Mouse (Mus musculus) urinary bladder, postnatal 25 days (tissue): Measurements from ENCODE around the gene Lmntd1.

ENCODE experiments used
- DNase-seq: peaks from one replicate; pipeline ENCODE4 v3.0.0; 2022; ENCODE audit warnings: low spot score

Lmntd1 gene

DNA sequence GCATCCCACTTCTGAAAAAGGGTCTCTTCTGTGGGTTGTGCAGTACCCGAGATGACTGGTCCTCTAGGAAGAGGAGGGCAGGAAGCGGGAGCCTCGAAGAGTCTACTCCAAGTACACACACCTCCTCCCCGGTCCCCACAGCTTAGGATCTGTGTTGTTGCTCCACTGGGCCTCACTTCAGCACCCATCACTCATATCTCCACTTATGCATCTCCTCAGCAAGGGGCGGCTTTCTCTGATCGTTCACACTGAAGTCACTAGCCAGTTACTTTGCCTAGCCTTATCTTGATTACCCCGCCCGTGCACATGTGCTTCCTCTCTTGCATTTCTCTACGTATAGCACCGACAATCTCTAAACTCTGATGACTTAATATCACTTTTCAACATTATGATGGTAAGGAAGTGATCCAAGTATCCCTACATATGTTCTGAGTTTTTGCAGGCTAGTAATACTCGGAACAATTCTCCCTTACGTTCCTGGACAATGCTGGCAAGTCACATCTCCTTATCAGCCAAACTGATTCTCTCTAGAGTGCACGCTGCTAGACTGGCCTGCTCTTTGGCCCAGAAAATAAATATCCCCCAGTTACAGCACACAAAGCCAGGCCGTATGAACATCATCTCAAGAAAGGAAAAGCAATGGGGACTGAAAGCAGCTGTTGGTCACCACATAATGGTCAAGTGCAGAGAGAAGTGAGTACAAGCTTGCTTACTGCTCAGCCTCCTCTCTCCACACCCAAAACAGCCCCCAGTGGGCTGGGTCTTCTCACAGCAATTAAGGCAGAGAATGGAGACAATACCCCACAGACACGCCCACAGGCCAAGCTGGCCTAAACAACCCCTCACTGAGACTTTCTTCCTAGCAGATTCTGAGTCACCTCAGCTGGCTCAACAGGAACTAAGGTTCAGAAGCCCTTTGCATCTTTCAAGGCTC, 56.8 kb downstream of the Lmntd1 start:
- no peak for DNase-seq

DNA sequence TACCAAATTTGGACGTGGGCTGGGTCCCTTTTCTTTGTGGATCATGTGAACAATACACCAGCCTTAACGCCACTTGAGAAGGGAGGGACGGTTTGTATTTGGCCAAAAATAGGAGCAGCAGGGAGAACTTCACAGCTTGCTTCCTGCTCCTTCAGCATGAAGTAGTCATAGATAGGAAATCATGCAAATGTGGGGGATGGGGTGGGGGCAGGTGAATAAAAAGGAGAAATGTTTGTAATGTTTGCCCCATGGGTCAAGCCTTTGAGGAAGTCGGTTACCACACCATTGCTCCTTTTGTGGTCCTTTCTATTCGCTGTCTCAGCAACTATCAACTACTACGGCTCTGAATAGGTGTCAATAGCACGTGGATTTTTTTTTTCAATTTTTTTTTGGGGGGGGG, 60.9 kb downstream of the Lmntd1 start:
- no peak for DNase-seq

DNA sequence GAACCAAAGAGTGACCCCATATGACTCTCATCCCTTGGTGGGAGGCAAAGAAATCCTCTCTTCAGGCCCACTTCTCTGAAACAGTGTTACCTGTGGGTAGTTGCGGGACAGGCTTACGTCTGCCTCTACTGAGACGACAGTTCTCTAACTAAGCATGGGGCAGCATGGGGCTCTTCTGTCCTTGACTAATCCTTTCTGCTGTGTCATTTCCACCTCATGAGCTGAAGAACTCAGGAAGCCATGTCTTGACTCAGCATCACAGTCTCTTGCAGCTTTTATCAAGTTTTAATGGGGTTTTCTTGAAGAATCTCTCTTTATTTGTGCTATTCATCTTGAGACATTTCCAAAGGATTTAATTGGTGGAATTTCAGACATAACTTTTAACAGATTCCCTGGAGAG, 61.3 kb downstream of the Lmntd1 start:
- no peak for DNase-seq

DNA sequence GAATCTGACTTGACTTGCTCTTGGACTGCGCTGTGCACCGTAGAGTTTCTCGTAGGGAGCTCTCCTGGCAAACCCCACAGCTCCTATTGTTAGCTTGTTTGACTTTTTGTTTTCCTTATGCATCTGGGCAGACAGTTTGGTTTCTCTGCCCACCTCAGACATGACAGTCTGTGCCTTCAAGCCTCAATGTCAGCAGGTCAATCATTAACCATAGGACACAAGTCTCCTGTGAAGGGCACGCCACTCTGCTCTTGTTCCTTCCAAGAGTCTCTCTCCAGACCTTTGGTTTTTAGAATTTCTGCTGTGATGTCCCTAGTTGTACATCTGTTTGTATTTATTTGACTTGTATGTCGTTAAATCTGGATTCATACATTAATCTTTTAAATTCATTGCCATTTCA, 63.1 kb downstream of the Lmntd1 start:
- DNase-seq, result no peak

DNA sequence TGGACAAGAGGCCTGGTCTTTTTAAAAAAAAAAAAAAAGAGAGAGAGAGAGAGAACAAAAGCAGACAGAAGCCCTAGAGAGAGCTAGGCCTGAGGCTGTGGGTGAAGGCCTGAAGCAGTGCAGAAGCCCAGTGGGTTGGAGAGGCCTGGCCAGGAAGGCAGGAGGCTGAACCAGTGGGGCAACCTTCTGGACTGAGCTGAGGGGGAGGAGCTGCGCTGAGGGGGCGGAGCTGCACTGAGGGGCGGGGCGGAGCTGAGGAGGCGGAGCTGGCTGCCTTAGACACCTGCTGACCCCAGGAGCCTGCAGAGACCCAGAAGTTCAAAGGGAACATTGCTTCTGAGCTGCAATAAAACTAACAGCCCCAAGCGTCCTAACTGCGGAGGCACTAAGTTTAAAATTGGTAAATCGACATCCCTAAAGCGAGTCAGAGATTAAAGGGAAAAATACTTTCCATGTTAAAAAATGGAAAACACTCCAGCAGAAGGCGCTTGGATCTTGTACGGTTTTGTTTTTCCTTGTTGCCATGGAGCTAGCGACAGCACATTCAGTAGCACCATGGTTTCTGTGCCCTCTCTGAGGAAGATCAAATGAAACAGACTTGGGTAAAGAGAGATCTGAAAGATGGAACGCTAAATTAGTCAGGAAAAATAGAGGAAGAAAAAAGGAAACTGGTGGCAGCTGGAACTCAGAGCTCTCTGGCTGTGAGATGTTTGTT, 68.0 kb downstream of the Lmntd1 start:
- DNase-seq, result no peak

DNA sequence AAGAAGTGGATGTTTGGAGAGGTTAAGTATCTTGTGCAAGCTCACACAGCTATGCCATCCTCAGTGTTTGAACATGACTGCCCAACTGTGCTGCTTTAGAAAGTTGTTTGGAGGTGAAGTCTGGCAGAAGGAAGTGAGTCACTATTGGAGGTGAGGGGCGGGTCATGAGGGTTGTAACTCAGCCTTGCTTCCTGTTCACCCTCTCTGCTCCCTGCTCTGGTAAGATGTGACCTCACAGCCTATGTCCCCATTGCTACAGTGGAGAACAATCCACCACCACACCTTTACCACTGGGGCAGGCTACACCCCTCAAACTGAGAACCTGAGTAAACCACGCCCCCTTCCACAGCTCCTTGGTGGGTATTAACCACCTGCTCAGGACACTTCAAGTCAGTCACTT, 69.3 kb downstream of the Lmntd1 start:
- no peak for DNase-seq

DNA sequence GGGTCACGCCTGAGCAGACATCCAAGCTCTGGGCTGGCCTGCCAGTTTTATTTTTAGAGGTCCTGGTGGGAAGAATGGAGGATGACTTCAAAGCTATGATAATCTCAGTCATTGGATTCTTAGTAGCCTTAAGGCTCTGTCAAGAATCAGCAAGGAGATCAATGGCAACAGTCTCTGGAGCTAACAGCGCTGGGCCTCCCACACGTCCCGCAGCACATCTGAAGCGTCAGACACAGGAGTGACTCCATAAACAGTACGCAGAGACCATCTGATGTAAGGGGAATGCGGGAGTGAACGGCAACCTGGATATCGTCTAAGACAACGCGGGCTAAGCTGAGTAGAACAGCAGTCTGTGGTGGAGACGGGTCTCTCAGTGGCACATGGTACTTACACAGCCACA, 69.8 kb downstream of the Lmntd1 start:
- no peak for DNase-seq

DNA sequence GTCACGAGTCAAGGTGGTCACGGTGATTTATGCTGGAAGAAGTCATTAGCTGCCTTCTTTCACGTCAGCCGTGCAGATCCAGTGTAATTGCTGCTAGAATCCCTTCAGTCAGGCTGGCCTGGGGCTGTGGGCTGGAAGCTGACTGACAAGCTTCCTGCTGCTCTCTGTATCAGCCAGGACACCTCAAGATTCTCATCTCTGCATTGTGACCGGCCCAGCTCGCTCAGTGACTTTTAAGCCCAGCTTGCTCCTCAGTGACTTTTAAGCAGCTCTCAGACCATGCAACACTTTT, 74.6 kb downstream of the Lmntd1 start:
- DNase-seq, result no peak

DNA sequence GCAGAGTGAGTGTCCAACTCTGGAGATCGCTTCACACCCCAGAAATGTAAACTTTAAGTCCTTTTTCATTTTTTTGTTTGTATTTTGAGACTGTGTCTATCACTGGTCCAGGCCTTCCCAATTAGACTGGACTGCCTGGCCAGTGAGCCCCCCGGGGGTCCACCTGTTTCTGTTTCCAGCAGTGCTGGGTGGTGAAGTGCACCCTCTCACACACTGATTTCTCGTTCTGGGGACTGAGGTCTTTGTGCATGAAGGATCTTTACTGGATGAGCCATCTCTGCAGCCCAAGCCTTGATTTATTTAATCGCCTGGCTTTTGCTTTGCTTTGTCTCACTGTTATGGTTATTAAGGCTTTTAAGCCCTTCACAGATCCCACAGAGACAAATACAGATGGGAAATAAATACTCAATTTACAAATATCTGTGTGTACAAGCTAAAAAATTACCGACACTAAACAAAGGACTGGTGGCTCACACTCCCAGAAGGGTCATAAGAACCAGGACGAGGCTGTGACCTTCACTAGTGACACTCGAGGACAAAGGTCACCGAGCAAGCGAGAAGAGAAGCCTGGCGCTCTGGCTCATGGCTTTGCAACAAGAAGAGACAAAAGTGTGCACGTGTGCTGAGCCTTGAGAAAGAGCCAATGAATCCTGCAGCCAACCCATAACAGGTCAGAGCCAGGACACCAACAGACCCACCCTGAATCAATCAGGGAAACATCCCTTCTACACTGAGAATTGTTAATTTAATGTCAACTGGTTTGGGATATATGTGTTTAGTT, 75.1 kb downstream of the Lmntd1 start:
- no peak for DNase-seq

DNA sequence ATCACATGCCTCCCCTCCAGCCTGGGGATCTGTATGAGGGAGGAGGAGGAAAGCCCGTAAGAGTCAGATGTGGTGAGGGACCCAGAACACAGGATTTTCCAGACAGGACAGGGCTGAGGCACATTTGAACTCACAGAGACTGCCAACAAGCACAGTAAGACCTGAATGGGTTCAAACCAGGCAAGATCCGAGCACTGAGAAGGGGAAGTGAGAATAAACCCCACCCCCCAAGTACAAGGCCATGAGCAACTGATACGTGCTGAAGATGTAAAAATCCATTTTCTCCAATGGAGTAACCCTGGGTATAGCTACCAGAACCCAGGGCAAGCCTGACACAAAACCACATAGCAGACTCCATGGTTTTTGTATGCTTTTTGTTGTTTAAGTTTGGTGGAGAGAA, 83.7 kb downstream of the Lmntd1 start:
- no peak for DNase-seq

DNA sequence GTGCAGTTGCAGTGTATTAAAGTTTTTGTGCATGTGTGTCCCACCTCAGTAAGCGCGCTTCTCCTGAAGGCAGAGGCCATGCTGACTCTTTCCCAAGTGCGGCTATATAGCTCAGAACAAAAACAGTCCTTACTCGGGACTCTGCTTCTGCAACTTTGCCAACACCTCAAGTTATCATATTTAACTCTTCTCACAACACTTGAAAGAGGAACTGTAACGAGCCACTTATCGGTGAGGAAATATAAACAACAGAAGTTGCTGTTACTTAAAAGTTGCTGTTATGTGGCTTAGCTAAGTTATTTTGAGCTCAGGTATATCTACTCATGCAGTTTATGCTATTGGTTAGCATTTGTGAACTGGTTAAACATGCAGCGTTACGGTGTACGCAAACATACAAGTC, 90.8 kb downstream of the Lmntd1 start:
- DNase-seq, result no peak

DNA sequence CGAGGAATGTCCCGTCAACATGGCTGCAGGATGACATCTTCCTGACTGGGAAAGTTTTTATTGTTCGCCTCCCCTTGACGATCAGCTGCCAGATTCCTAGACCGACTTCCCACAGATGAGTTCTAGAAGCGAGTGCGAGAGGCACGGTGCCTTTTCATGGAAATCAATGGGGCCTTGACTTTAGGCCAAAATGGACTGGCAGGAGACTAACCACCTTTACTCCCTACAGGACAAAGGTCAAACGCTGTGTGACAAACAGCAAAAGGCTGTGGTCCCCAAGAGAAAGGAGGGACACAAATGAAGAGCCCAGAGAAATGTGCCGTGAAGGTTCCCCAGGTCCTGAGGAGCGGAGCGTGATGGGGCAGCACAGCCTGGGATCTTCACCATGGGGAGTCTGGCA, 91.5 kb downstream of the Lmntd1 start:
- DNase-seq, result no peak

DNA sequence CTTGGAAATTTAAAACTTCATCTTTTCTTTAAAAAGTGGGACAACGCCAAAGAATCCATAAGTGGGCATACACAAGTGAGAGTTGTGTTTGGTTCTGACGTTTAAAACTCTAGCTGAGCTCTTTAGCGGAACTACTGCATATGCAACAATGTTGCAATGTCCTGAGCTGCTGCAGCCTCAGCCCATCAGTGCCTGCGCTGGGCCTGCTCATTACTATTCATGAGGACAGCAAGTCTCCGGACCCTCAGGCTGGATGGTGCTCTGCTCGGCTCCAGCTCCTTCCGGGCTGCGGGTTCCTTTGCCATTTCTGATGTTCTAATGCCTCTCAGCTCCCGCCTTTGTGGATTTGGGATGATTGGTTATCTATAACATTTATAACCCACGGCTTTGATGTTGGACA, 97.1 kb downstream of the Lmntd1 start:
- DNase-seq, result no peak

DNA sequence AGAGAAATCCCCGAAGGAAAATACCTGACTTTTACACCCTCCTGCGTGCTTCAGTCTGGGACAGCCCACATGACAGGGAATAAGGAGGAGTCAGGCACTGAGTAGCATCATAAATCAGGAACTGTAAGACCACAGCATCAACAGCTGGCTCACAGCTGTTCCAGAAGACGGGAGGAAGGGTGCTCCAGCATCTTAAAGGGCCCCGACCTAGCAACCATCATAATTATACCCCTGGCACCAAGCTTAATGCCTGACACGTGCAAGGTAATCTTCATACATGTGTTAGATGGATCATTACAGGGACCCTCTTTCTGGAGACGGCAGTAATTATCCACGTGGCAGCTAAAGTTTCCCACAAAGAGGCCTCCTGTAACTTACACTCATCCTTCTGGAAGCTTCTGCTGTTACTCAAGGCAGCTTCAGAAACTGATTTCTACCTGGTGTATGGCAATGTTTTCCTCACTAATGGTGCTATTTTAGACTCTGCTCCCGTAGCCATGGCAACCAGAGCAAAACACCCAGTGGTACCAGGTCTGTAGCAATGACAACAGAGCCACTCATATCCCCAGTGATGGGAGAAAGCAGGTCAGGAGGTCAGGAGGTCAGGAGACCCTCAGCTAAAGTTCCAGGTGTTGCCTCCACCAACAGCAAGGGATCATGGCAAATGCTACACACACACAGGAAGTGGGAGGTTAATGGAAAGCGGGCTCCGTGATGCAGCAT, 98.1 kb downstream of the Lmntd1 start:
- no peak for DNase-seq

DNA sequence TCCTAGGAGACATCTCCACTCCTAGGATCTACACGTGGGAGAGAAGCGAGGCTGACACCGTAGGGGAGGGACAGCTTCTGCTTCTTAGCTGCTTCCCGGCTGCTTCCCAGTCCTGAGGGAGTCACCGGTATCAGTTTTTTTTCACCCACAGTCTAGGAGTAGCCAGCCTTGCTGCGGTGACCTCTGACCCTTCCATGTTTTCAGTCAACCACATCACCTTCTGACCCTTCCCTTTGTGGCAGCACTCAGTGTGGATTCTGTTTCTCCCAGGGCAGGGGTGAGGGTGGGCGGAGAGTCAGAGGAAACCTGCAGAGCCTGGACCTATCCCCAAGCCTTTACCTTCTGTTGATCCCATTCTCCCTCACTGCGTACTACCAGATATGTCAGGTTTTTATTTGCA, 102.9 kb downstream of the Lmntd1 start:
- no peak for DNase-seq

DNA sequence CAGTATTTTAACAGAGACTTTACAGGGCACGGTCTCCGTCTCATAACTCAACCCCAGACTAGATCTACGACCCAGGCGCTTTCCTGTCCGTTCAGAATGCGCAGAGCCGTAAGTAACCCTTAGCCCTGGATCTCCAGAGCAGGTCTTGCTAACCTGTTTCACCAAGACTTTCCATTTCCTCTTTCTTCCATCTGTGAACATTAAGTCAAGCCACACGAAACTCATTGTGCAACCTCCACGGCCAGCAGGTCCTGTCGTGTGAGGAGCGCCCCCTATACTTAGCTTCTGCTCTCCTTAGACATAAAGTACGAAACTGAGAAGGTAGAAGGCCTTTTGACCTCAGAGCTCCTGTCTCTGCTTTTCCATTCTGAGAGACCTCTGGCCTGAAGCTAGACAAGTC, 105.3 kb downstream of the Lmntd1 start:
- no peak for DNase-seq

DNA sequence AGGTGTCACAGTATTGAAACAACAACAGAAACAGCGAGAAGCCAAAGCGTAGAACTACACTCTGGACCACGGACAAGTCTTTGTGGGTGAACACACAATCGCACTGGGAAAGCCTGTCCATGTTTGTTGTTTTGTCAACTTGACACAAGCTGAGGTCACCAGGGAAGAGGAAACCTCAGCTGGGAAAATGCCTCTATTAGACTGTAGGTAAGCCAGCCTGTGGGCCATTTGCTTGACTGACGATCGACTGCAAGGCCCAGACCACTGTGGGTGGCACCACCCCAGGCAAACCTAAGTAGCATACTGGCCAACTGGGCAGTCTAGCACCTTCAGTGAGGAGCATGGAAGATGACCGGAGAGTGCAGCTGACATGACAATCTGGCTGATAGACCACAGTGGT, 112.4 kb downstream of the Lmntd1 start:
- no peak for DNase-seq

DNA sequence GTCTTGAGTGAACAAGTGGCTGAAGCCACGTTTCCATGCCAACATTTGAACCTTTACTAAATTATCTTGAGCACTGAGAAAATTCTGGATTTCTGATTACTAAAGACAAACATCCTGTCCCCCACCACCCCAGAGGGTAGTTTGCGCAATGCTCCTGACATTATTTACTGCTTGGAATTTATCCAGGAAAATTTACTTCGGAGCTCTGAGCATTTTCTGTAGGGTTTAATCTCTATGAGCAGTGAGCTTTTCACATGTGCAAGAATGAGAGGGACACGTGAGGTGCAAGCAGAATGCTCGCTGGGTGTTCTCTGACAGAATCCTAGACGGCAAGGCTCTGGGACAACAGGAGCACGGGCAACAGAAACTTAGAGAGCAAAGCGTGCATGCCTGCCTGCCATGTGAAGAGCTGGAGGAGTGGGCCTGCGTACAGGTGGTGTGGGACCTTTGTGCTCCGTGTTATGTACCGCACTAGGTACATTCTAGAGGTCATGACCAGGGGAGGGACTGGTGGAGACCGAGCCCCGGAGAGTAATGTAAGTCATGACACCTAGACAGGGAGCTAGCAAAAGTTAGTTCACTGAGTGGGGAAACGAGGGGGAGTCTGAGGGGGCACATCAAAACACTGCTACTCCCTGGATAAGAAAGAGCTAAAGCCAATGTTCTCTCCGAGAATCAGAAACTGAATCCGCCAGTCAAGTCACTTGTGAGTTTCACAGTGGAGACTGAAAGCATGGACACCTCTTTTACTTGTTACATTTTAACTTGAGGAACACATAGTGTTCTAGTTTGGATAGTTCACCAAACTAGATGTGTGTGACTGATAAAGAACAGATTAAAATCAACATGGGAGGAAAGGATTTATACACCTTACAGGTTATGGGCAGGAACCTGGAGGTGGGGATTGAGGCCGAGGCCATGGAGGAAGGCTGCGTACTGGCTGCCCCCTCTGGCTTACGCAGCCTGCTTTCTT, 114.3 kb downstream of the Lmntd1 start:
- no peak for DNase-seq

DNA sequence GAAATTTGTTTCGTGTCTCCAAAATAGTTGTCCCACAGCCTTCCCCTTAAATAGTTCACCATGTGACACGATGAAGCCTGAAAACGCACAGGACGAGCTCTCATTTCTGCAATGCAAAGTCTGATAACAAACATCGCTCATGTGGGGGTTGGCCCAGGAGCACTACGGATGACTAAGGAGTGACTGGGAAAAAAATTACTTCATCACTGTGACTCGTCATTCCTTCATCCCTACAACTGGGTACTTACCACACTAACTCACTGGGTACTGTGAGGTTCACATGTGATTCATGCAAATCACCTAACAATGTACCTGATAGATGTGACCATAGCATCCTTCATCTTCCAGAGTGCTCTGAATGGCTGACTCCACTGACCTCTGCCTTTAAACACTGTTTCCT, 118.4 kb downstream of the Lmntd1 start:
- no peak for DNase-seq

DNA sequence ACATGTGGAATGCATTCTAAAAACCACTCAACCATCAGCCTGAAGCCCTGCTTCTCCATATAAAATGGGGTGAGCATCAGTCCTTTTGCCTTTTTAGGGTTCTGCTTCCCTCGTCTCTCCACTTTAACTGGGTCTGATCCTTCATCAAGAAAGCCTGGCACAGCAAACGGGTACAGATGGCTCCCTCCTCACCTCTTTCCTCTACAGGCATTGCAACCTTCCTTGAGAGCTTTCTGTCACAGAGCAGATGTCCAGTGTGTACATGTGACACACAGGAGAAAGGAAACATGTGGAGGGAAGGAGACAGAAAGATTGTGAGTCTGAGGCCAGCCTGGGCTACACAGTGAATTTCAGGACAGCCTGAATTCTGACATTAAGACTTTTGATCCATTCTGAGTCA, 125.9 kb downstream of the Lmntd1 start:
- no peak for DNase-seq

DNA sequence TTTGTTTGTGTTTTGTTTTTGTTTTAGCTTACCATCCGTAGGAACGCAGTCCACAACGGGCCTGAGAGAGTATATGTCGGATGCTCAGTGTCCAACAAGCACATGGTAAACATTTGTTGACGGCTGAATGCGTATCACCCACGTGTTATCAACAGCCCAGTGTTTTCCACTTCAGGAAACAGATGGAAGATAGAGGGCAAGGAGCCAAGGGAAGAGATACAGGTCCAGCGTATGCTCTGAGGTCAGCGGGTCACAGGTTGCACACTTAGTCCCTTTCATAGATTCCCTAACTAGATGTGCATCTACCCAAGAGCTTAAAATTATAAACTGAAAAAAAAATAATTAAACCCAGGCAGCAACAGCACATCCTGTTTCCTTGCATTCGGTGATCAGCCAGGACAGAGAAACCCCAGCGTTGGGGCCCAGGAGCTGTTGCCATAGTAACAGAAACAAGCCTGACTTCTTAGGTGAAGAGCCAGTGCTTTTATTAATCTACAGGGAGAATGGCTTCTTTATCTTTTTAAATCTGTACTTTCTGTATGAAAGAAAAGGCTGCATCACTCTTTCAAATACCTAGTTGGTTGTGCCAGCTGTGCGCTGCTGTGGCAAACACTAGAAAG, 128.0 kb downstream of the Lmntd1 start:
- DNase-seq, result no peak
